In genomic region chr8:123817747-123818146, GRCm38 (mm10) we compare ENCODE assay signal across 19 mouse cellular contexts. TPM values are rescaled to one million over a fixed set of nuclear protein-coding genes. Genes with fewer than 3 reads are reported as not detected.
DNase-seq lines count a peak whose midpoint lies in the region; ATAC-seq and TF ChIP-seq lines count a peak whose summit lies in the region.
"Had no signal": no experiment of that assay in that cellular context is flagged by ENCODE, and none has a peak within 500 bp of the region (broad histone marks: within the 10 kb centered on the region; RNA-seq: fewer than 3 reads in every experiment).

No protein-coding gene starts in this region.

- no peak overlapping the region for H3K9ac ChIP-seq in forebrain, embryonic 12.5 days
- H3K9ac ChIP-seq: heart, embryonic 13.5 days; lung, embryonic 14.5 days; midbrain, embryonic 15.5 days had no signal

- DNase-seq in kidney, adult 2 months, result no peak
- no peak for DNase-seq in kidney, postnatal 14 days
- DNase-seq in R1 (ENCODE audit: low read depth, low spot score), result peak; percentile 72
- no peak for DNase-seq in heart, postnatal 14 days
- DNase-seq: adrenal gland, postnatal 25 days; cerebellum, postnatal 14 days; gastrocnemius, adult 2 months; heart, postnatal 4 days; kidney, adult 9 months; lung, embryonic 14.5 days; thymus, postnatal 25 days had no signal

- H3K9me3 ChIP-seq in megakaryocyte, embryonic 14.5 days, result peaks cover 4% of the 10 kb centered on the region
- H3K9me3 ChIP-seq in forebrain, embryonic 12.5 days, result no peaks in the 10 kb centered on the region
- H3K9me3 ChIP-seq: heart, embryonic 13.5 days; midbrain, embryonic 15.5 days had no signal

- no peaks in the 10 kb centered on the region for H3K27me3 ChIP-seq in kidney, adult 2 months (replicated peaks; ENCODE audit: control insufficient read depth, insufficient read depth, low read length)
- H3K27me3 ChIP-seq in megakaryocyte, embryonic 14.5 days (replicated peaks), result no peaks in the 10 kb centered on the region
- H3K27me3 ChIP-seq in small intestine, adult 2 months (ENCODE audit: control insufficient read depth, insufficient read depth, low read length), result no peaks in the 10 kb centered on the region
- H3K27me3 ChIP-seq in forebrain, embryonic 12.5 days, result no peaks in the 10 kb centered on the region
- H3K27me3 ChIP-seq: heart, embryonic 13.5 days; midbrain, embryonic 15.5 days had no signal

- no peak overlapping the region for H3K27ac ChIP-seq in kidney, adult 2 months (ENCODE audit: insufficient read depth, low read depth, low read length)
- H3K27ac ChIP-seq in small intestine, adult 2 months (ENCODE audit: insufficient read depth, low read depth, low read length), result no peak overlapping the region
- H3K27ac ChIP-seq in forebrain, embryonic 12.5 days, result no peak overlapping the region
- H3K27ac ChIP-seq: embryonic facial prominence, embryonic 10.5 days; gastrocnemius, adult 2 months; heart, embryonic 13.5 days; midbrain, embryonic 15.5 days had no signal

- no peak overlapping the region for H3K4me2 ChIP-seq in forebrain, embryonic 12.5 days
- H3K4me2 ChIP-seq: heart, embryonic 13.5 days; lung, embryonic 14.5 days; midbrain, embryonic 15.5 days had no signal

- TF ChIP-seq POLR2A in kidney, adult 2 months (IDR thresholded peaks at IDR 0.05; ENCODE audit: low read depth, low read length), result no peak
- TF ChIP-seq POLR2A in small intestine, adult 2 months (IDR thresholded peaks at IDR 0.05; ENCODE audit: low read depth, low read length), result no peak

- no peak for ATAC-seq in megakaryocyte, adult 5-6 weeks (ENCODE audit: poor library complexity, severe bottlenecking)
- ATAC-seq in forebrain, embryonic 12.5 days (ENCODE audit: low FRiP score), result no peak
- ATAC-seq: forebrain, embryonic 16.5 days; midbrain, embryonic 15.5 days had no signal

- no peaks in the 10 kb centered on the region for H3K36me3 ChIP-seq in kidney, adult 2 months (ENCODE audit: control insufficient read depth, insufficient read depth, low read length)
- H3K36me3 ChIP-seq in megakaryocyte, embryonic 14.5 days (replicated peaks; ENCODE audit: low read length), result peaks cover 24% of the 10 kb centered on the region
- H3K36me3 ChIP-seq in small intestine, adult 2 months (ENCODE audit: control insufficient read depth, insufficient read depth, low read length), result peaks cover 12% of the 10 kb centered on the region
- H3K36me3 ChIP-seq in forebrain, embryonic 12.5 days (replicated peaks), result peaks cover 20% of the 10 kb centered on the region
- H3K36me3 ChIP-seq: midbrain, embryonic 15.5 days had no signal

- WGBS in kidney, adult 2 months, result 97% methylated on average over 11 of the region's 11 CpGs
- WGBS in small intestine, adult 2 months, result 93% methylated on average over 11 of the region's 11 CpGs
- 92% methylated on average over 11 of the region's 11 CpGs for WGBS in forebrain, embryonic 12.5 days

- intact Hi-C loops in heart, postnatal 14 days (cut with DNase I), result no loop called here

- peak; percentile 20; the same call in 1 of the 2 replicates for TF ChIP-seq CTCF in kidney, adult 2 months (conservative IDR thresholded peaks at IDR 0.05; ENCODE audit: insufficient read depth, insufficient read length, low read depth, low read length)
- peak; percentile 36; the same call in 1 of the 2 replicates for TF ChIP-seq CTCF in small intestine, adult 2 months (IDR thresholded peaks at IDR 0.05; ENCODE audit: extremely low read depth, insufficient read length, insufficient replicate concordance, low read depth, low read length)

- no peak overlapping the region for H3K4me3 ChIP-seq in kidney, adult 2 months (ENCODE audit: insufficient read depth, low read depth, low read length)
- H3K4me3 ChIP-seq in megakaryocyte, embryonic 14.5 days (replicated peaks), result peak overlapping the region; percentile 38
- H3K4me3 ChIP-seq in small intestine, adult 2 months (ENCODE audit: low read depth, low read length), result no peak overlapping the region
- H3K4me3 ChIP-seq in forebrain, embryonic 12.5 days (replicated peaks), result no peak overlapping the region
- H3K4me3 ChIP-seq: embryonic facial prominence, embryonic 10.5 days; gastrocnemius, adult 2 months; heart, embryonic 13.5 days; midbrain, embryonic 15.5 days had no signal

- H3K4me1 ChIP-seq in kidney, adult 2 months (ENCODE audit: control insufficient read depth, insufficient read depth, low read length), result peaks cover 22% of the 10 kb centered on the region
- H3K4me1 ChIP-seq in megakaryocyte, embryonic 14.5 days, result 0 out of 2 replicates have a peak, but pooled peaks cover 7% of the 10 kb centered on the region
- H3K4me1 ChIP-seq in small intestine, adult 2 months (ENCODE audit: control insufficient read depth, insufficient read depth, insufficient read length, low read length), result peaks cover 53% of the 10 kb centered on the region
- H3K4me1 ChIP-seq in forebrain, embryonic 12.5 days, result no peaks in the 10 kb centered on the region

RNA-seq across cellular contexts. Expression of gene Rab4a, which starts 12.0 kb away (rescaled TPM):
- polyA plus RNA-seq in kidney, adult 2 months (2012; rRNA removed), result 38.8 and 42.7 TPM in 2 replicates
- polyA plus RNA-seq in megakaryocyte, embryonic 14.5 days (2012; ENCODE audit: insufficient read depth, low replicate concordance), result 6.3 TPM in 1 of 2 replicates, not detected in the other
- total RNA-seq in megakaryocyte, adult 5-6 weeks (2015), result 1.2 and 2.1 TPM in 2 replicates
- 0.26 and 1.1 TPM in 2 replicates for total RNA-seq in megakaryocyte, adult 5-6 weeks (2017)
- 23.0 and 59.8 TPM in 2 replicates for polyA plus RNA-seq in small intestine, adult 2 months (2012; rRNA removed)
- total RNA-seq in heart, postnatal 14 days (2021), result 1 to 10 TPM; 7.8 to 7.9 TPM
- polyA plus RNA-seq in forebrain, embryonic 12.5 days (2016; fragmentation: Nextera tagmentation; extraction: Ambion mirVana), result 61.4 and 63.9 TPM in 2 replicates

RNA-seq across cellular contexts. Expression of gene Ccsap, which starts 42.3 kb away (rescaled TPM):
- polyA plus RNA-seq in kidney, adult 2 months (2012; rRNA removed), result 0.22 and 0.30 TPM in 2 replicates
- 1.5 TPM in 1 of 2 replicates, not detected in the other for polyA plus RNA-seq in megakaryocyte, embryonic 14.5 days (2012; ENCODE audit: insufficient read depth, low replicate concordance)
- 8.0 and 9.2 TPM in 2 replicates for total RNA-seq in megakaryocyte, adult 5-6 weeks (2015)
- total RNA-seq in megakaryocyte, adult 5-6 weeks (2017), result 11.1 and 11.7 TPM in 2 replicates
- 0.70 and 1.3 TPM in 2 replicates for polyA plus RNA-seq in small intestine, adult 2 months (2012; rRNA removed)
- total RNA-seq in heart, postnatal 14 days (2021), result 1 to 10 TPM; 1.7 to 2.2 TPM
- polyA plus RNA-seq in forebrain, embryonic 12.5 days (2016; fragmentation: Nextera tagmentation; extraction: Ambion mirVana), result 11.7 and 12.3 TPM in 2 replicates
